In genomic region chr5:138940576-138940975, GRCm38 (mm10) we compare ENCODE assay signal across 27 mouse cellular contexts. TPM values are rescaled to one million over a fixed set of nuclear protein-coding genes. Genes with fewer than 3 reads are reported as not detected.
DNase-seq lines count a peak whose midpoint lies in the region; ATAC-seq and TF ChIP-seq lines count a peak whose summit lies in the region.
"Had no signal": no experiment of that assay in that cellular context is flagged by ENCODE, and none has a peak within 500 bp of the region (broad histone marks: within the 10 kb centered on the region; RNA-seq: fewer than 3 reads in every experiment).

No protein-coding gene starts in this region.

- ATAC-seq in heart, embryonic 12.5 days (ENCODE audit: insufficient number of reproducible peaks, low FRiP score), result no peak
- ATAC-seq: activated CD4-positive, CD25-positive, alpha-beta regulatory T cell, adult 4 months; CD4-positive, CD25-positive, alpha-beta regulatory T cell, adult 4 months; Patski had no signal

- H3K27me3 ChIP-seq in heart, embryonic 12.5 days (replicated peaks), result no peaks in the 10 kb centered on the region
- H3K27me3 ChIP-seq: CH12.LX, Patski had no signal

- no peaks in the 10 kb centered on the region for H3K9me3 ChIP-seq in ES-E14 (ENCODE audit: control insufficient read depth, insufficient read depth, low read depth, low read length)
- H3K9me3 ChIP-seq in heart, embryonic 12.5 days (replicated peaks), result no peaks in the 10 kb centered on the region
- H3K9me3 ChIP-seq: G1E had no signal

- 77% methylated on average over 4 of the region's 4 CpGs for WGBS in heart, embryonic 12.5 days

- H3K9ac ChIP-seq in ES-E14 (ENCODE audit: insufficient read depth, low read depth, low read length, poor library complexity, severe bottlenecking), result no peak overlapping the region
- H3K9ac ChIP-seq in heart, embryonic 12.5 days, result no peak overlapping the region

- no peak overlapping the region for H3K27ac ChIP-seq in ES-E14 (ENCODE audit: insufficient read depth, low read depth, low read length, poor library complexity, severe bottlenecking)
- no peak overlapping the region for H3K27ac ChIP-seq in heart, embryonic 12.5 days (ENCODE audit: poor library complexity, severe bottlenecking)

- H3K4me1 ChIP-seq in ES-E14 (ENCODE audit: control insufficient read depth in 2 of 2, insufficient read depth in 2 of 2, low read length in 2 of 2, poor library complexity in 1 of 2), result peaks cover 0 to 9% of the 10 kb centered on the region in 2 experiments; a peak in 2 of 4 replicates
- peaks cover 18% of the 10 kb centered on the region for H3K4me1 ChIP-seq in heart, embryonic 12.5 days (replicated peaks)

- intact Hi-C loops in left cerebral cortex, postnatal 10 days (cut with DNase I), result no loop called here
- intact Hi-C loops in heart, postnatal 36 days (cut with DNase I), result no loop called here

- in situ Hi-C loops in ES-E14 (cut with MboI; ENCODE audit: low sequenced_read_pairs in 2 of 2, unreplicated experiment in 2 of 2), result no loop called here

- no peak overlapping the region for H3K4me3 ChIP-seq in ES-E14 (ENCODE audit: insufficient read depth in 1 of 2, low read depth in 1 of 2, low read length in 2 of 2, poor library complexity in 1 of 2, severe bottlenecking in 1 of 2)
- no peak overlapping the region for H3K4me3 ChIP-seq in heart, embryonic 12.5 days

- peak; percentile 75 for DNase-seq in ES-CJ7 (ENCODE audit: low read depth, low spot score)
- DNase-seq in ES-E14 (ENCODE audit: low read depth, low spot score), result peak; percentile 49
- DNase-seq in R1 (ENCODE audit: low read depth, low spot score), result peak; percentile 76
- peak; percentile 85 for DNase-seq in ZHBTc4 (ENCODE audit: low read depth, low spot score)
- DNase-seq in left cerebral cortex, postnatal 10 days (ENCODE audit: extremely low spot score in 1 of 2, low spot score in 2 of 2), result no peak
- DNase-seq in embryo, embryonic 10.5 days (ENCODE audit: low spot score), result no peak
- no peak for DNase-seq in heart, postnatal 36 days
- DNase-seq: adrenal gland, adult 2 months; adrenal gland, adult 8-10 months; adrenal gland, postnatal 10 days; adrenal gland, postnatal 14 days; adrenal gland, postnatal 25 days; adrenal gland, postnatal 36 days; B cell, adult 2 months; cerebellum, adult 11 months; cerebellum, adult 11-12 months; cerebellum, adult 18-20 months; cerebellum, adult 2 months; cerebellum, adult 8-10 months; cerebellum, adult 9-10 months had no signal

- H3K36me3 ChIP-seq in ES-E14 (ENCODE audit: control insufficient read depth, insufficient read depth, low read length, poor library complexity, severe bottlenecking), result no peaks in the 10 kb centered on the region
- no peaks in the 10 kb centered on the region for H3K36me3 ChIP-seq in heart, embryonic 12.5 days
- H3K36me3 ChIP-seq: G1E had no signal

- no peak overlapping the region for H3K4me2 ChIP-seq in heart, embryonic 12.5 days

TF ChIP-seq in ES-E14, 5 proteins besides CTCF, POLR2A, EP300 and RAD21:
- TF ChIP-seq ZNF384 (IDR thresholded peaks at IDR 0.05; ENCODE audit: low read depth, low read length) (no peak), MAFK (IDR thresholded peaks at IDR 0.05; ENCODE audit: insufficient read depth, low read depth, low read length) (no peak), ZC3H11A (IDR thresholded peaks at IDR 0.05; ENCODE audit: borderline replicate concordance, low read depth, low read length) (no peak), HCFC1 (IDR thresholded peaks at IDR 0.05; ENCODE audit: borderline replicate concordance, insufficient read depth, low read length) (no peak), CHD2 (IDR thresholded peaks at IDR 0.05; ENCODE audit: low read depth, low read length) (no peak)

RNA-seq across cellular contexts. Expression of gene Pdgfa, which starts 56.6 kb away (rescaled TPM):
- total RNA-seq in ES-E14 (2012; rRNA removed), result 81.5 and 84.9 TPM in 2 replicates
- 10 to 100 TPM; 54.6 to 58.0 TPM for total RNA-seq in left cerebral cortex, postnatal 10 days (2021)
- total RNA-seq in heart, postnatal 36 days (2021), result 10 to 100 TPM; 18.6 to 24.6 TPM
- polyA plus RNA-seq in heart, embryonic 12.5 days (2016; fragmentation: Nextera tagmentation; extraction: Ambion mirVana), result 34.4 and 37.4 TPM in 2 replicates
- total RNA-seq: G1E, MEL had no signal
- polyA plus RNA-seq: activated CD4-positive, CD25-positive, alpha-beta regulatory T cell, adult 4 months; CD4-positive, CD25-positive, alpha-beta regulatory T cell, adult 4 months; G1E had no signal

Comparison
In these comparisons a context has a peak if more than half of its experiments do, and no peak if none do; other contexts are left out.
1. DNase-seq: peak in ES-CJ7 (single experiment), ES-E14 (single experiment), R1 (single experiment) and ZHBTc4 (single experiment); none in left cerebral cortex, postnatal 10 days (0 of 2), embryo, embryonic 10.5 days (single experiment) and heart, postnatal 36 days (0 of 2).